Mouse (Mus musculus) forebrain, embryonic 16.5 days (tissue): Measurements from ENCODE around the gene Bcl6b. TPM values are rescaled to one million over a fixed set of nuclear protein-coding genes. Genes with fewer than 3 reads are reported as not detected.

Experiments used
- ATAC-seq: fragments of 200-750 bp; cut with Nextera tagmentation; 2 replicates; pipeline ENCODE4 v1.8.0; 2017; ENCODE audit warnings: mild to moderate bottlenecking, moderate library complexity
- H3K27ac ChIP-seq: fragments of 300-500 bp; sonication (generic); 2 replicates; pipeline ENCODE4 v1.5.1; 2014; ENCODE audit warnings: low read length, control low read depth
- H3K27me3 ChIP-seq: fragments of 300-500 bp; sonication (generic); replicated peaks from 2 replicates; pipeline ENCODE4 v1.6.1; 2014; ENCODE audit warnings: low read length; ENCODE audit not compliant: control insufficient read depth, insufficient read depth
- H3K36me3 ChIP-seq: fragments of 300-500 bp; sonication (generic); 2 replicates; pipeline ENCODE4 v1.6.1; 2014; ENCODE audit not compliant: control insufficient read depth, insufficient read depth
- H3K4me1 ChIP-seq: fragments of 300-500 bp; sonication (generic); replicated peaks from 2 replicates; pipeline ENCODE4 v1.6.1; 2014; ENCODE audit warnings: low read length; ENCODE audit not compliant: control insufficient read depth, insufficient read depth
- H3K4me2 ChIP-seq: fragments of 300-500 bp; sonication (generic); 2 replicates; pipeline ENCODE4 v1.6.1; 2014; ENCODE audit warnings: mild to moderate bottlenecking, low read length, control low read depth
- H3K4me3 ChIP-seq: fragments of 300-500 bp; sonication (generic); replicated peaks from 2 replicates; pipeline ENCODE4 v1.5.1; 2014; ENCODE audit warnings: mild to moderate bottlenecking, low read length, control low read depth
- H3K9ac ChIP-seq: fragments of 300-500 bp; sonication (generic); replicated peaks from 2 replicates; pipeline ENCODE4 v1.6.1; 2014; ENCODE audit warnings: low read depth, low read length, control low read depth
- H3K9me3 ChIP-seq: fragments of 300-500 bp; sonication (generic); 2 replicates; pipeline ENCODE4 v1.6.1; 2016; ENCODE audit warnings: low read length; ENCODE audit not compliant: control insufficient read depth
- WGBS: fragments of 180-500 bp; shearing (Covaris S2); extraction: QIAGEN DNeasy Blood & Tissue Kit; methylation state at CpG from one replicate; pipeline ENCODE4 v1.1.7; 2014; 5-methylcytosine and 5-hydroxymethylcytosine counted together
- polyA plus RNA-seq: library from polyadenylated mRNA; unstranded; fragments of >200 nt; fragmentation: Nextera tagmentation; extraction: Ambion mirVana; gene quantifications from 2 replicates; pipeline ENCODE4 v1.2.1, GENCODE M21; 2015

Gene Bcl6b
- polyA plus RNA-seq, result 6.9 and 8.1 TPM in 2 replicates

DNA sequence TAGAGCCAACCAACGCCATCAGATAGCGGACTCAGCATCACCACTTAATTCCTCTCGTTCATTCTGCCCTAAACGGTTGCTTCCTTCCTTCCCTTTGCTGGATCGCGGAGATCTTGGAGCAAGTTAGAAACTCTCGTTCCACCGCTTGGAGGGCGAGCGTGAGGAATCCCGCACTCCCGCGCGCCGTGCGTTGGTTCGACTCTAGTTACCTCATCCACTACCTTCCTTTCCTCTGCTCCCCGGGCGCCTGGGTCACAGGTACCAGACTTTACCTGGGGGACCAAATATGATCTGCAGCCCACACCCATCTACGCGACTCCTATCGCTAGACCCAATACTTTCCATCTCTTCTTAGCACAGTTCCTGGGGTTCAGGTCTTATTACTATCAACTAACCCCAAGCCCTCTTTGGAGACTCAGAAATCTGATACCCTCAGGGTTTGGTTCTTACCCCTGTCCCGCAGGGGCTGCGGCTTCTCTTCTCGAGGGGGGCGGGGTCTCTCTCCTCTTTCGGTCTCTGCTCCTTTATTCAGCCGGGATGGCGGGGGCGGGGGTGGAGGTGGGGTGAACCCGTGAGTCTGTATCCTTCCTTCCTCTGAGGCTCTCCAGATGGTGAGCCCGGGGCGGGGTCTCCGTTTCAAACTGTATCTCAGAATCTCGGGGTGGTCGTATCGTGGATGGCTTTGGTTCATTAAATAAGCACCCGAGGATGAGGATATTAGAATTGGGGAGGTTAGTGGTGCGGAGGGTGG lies at the start of gene Bcl6b:
Gene Bcl6b (minus strand): TSS at position 539 of the 751 bp plus-strand sequence.
- peak; percentile 2; the same call in 1 of the 2 replicates for ATAC-seq
- H3K4me1 ChIP-seq, result peaks cover 41% of the 10 kb centered on the region

DNA sequence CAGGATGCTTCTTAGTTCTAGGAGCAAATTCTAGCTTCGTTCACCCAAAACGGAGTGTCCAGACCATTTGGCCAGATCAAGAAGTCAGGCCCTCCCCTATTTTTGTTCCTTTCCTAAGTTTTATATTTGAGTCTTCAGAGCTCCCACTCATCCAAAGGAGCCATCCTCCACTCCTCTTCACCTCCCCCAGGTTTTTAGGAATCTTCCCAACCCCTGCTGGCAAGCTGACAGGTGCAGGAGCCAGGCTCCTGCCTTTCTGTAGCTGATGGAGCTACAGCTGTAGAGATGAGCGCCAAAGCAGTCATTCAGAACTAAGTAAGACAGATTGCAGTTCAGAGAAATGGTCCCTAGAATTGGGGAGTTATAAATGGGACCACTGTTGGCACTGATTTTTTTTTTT lies 49.4 kb upstream of the Bcl6b start:
- Histone ChIP-seq H3K4me2 (no peak overlapping the region), H3K4me3 (no peak overlapping the region)
- 84% methylated on average over 3 of the region's 3 CpGs for WGBS

More for the DNA sequence above, at the start of gene Bcl6b:
- Histone ChIP-seq H3K4me3 (peak within 1 kb of the TSS; percentile 34), H3K9ac (peak within 1 kb of the TSS; percentile 39), H3K27me3 (peaks cover 28% of the 10 kb centered on the region), H3K36me3 (no peaks in the 10 kb centered on the region), H3K27ac (no peak within 1 kb of the TSS), H3K4me2 (peak within 1 kb of the TSS; percentile 53), H3K9me3 (no peaks in the 10 kb centered on the region)
- WGBS, result 2% methylated on average over 39 of the region's 39 CpGs

DNA sequence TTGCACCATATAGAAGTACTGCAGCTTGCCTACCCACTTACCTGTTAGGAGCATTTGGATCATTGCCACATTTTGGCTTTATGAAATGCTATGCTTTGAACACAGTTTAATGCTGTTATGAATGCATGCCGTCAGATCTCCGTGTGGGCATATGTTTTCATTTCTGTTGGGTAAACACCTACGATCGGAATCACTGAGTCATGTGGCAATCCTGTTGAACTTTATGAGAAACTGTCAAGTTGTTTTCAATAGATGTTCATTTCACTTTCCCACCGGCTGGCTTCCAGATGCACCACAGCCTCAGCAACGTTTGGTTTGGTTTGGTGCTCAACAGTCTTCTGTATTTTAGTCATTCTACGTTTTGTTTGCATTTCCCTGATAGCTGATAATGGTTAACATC lies 42.0 kb upstream of the Bcl6b start:
- Histone ChIP-seq H3K9ac (no peak overlapping the region), H3K27me3 (no peaks in the 10 kb centered on the region), H3K36me3 (no peaks in the 10 kb centered on the region), H3K9me3 (no peaks in the 10 kb centered on the region), H3K27ac (no peak overlapping the region), H3K4me2 (no peak overlapping the region), H3K4me3 (no peak overlapping the region), H3K4me1 (no peaks in the 10 kb centered on the region)
- no peak for ATAC-seq
- 82% methylated on average over 7 of the region's 7 CpGs for WGBS

More for the DNA sequence above, 49.4 kb upstream of the Bcl6b start:
- ATAC-seq, result no peak
- no peaks in the 10 kb centered on the region for H3K36me3 ChIP-seq
- no peak overlapping the region for H3K27ac ChIP-seq
- no peak overlapping the region for H3K9ac ChIP-seq
- no peaks in the 10 kb centered on the region for H3K9me3 ChIP-seq
- H3K27me3 ChIP-seq, result no peaks in the 10 kb centered on the region
- no peaks in the 10 kb centered on the region for H3K4me1 ChIP-seq

DNA sequence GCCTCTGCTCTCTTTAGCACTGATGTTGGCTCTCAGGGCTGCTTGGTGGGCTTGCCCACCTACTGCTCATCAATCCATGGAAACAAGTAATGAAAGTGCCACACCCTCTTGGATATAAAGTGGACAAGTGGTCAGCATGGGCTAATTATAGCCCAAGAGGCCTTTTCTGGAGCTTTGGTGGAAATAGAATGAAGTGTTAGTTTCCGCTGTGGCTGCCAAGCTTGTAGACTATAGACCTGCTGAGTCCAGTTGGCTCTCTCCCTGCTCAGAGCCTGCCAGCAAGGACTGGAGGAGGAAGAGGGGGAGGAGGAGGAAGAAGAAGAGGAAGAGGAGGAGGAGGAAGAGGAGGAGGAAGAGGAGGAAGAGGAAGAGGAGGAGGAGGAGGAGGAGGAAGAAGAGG lies 36.8 kb upstream of the Bcl6b start:
- no peak for ATAC-seq
- Histone ChIP-seq H3K4me2 (no peak overlapping the region), H3K36me3 (no peaks in the 10 kb centered on the region), H3K4me3 (no peak overlapping the region), H3K27ac (no peak overlapping the region), H3K9me3 (no peaks in the 10 kb centered on the region), H3K27me3 (no peaks in the 10 kb centered on the region), H3K4me1 (no peaks in the 10 kb centered on the region), H3K9ac (no peak overlapping the region)
- 67% methylated on average over 1 of the region's 1 CpGs for WGBS

DNA sequence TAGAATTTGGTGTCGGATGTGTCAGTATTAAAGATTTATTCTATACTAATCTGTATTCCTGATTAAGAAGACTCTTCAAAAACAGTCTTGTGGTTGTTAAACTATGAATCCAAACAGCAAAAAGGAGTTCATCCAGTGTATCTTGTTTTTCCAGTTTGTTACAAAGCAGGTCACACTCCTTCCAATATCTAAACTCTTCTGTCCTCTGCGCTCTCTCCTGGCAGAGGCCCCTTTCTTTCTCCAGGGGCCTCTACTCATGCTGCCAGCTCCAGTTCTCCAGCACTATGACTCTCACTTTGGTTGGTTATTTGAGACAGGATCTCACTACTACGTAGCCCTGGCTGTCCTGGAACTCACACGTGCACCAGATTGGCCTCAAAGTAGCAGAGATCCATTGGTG lies 36.2 kb upstream of the Bcl6b start:
- Histone ChIP-seq H3K27ac (no peak overlapping the region), H3K4me3 (no peak overlapping the region), H3K27me3 (no peaks in the 10 kb centered on the region), H3K4me1 (no peaks in the 10 kb centered on the region), H3K9me3 (no peaks in the 10 kb centered on the region), H3K9ac (no peak overlapping the region), H3K4me2 (no peak overlapping the region), H3K36me3 (no peaks in the 10 kb centered on the region)
- 85% methylated on average over 4 of the region's 4 CpGs for WGBS
- no peak for ATAC-seq

DNA sequence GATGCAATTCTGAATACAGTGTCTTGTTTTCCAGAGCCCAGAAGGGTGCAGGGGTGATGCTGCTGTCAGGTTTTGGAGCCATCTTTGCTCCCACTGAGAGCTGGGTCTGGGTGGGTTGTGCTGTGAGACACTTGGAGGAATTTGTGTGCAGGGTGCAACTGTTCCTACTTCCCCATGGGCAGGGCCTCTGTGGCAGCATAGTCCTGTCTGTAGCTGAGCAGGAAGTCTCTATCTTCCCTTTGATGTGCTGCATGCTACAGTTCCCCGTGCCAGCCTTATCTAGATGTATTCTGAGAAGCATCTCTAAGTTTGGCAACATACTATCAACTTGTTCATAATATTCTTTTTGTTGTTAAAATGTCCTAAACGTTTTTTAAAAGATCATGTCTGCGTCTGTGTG lies 35.7 kb upstream of the Bcl6b start:
- ATAC-seq, result no peak
- no peaks in the 10 kb centered on the region for H3K27me3 ChIP-seq
- WGBS, result 56% methylated on average over 3 of the region's 3 CpGs
- H3K36me3 ChIP-seq, result no peaks in the 10 kb centered on the region
- H3K9ac ChIP-seq, result no peak overlapping the region
- no peak overlapping the region for H3K4me2 ChIP-seq
- no peaks in the 10 kb centered on the region for H3K4me1 ChIP-seq
- H3K9me3 ChIP-seq, result no peaks in the 10 kb centered on the region
- H3K27ac ChIP-seq, result no peak overlapping the region
- H3K4me3 ChIP-seq, result no peak overlapping the region

DNA sequence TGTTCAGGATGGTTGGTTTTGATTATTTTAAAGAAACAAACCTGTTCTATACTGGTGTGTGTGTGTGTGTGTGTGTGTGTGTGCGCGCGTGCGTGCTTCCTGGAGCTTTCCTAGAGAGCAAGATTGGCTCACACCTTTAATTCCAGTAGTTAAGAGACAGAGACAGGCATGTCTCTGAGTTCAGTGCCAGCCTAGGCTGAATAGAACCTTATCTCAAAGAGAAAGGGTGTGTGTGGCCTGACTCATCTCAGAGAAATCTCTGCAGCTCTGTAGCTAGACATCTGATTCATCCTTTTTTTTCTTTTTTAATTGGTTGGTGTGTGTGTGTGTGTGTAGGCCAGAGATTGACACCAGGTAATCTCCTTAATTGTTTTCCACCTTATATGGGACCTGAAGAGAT lies 29.4 kb upstream of the Bcl6b start:
- Histone ChIP-seq H3K27me3 (peaks cover 16% of the 10 kb centered on the region), H3K27ac (no peak overlapping the region), H3K9ac (no peak overlapping the region), H3K4me3 (no peak overlapping the region), H3K36me3 (no peaks in the 10 kb centered on the region), H3K4me1 (peaks cover 4% of the 10 kb centered on the region; the same call in 1 of the 2 replicates), H3K9me3 (no peaks in the 10 kb centered on the region), H3K4me2 (no peak overlapping the region)
- ATAC-seq, result no peak
- 96% methylated on average over 4 of the region's 4 CpGs for WGBS

DNA sequence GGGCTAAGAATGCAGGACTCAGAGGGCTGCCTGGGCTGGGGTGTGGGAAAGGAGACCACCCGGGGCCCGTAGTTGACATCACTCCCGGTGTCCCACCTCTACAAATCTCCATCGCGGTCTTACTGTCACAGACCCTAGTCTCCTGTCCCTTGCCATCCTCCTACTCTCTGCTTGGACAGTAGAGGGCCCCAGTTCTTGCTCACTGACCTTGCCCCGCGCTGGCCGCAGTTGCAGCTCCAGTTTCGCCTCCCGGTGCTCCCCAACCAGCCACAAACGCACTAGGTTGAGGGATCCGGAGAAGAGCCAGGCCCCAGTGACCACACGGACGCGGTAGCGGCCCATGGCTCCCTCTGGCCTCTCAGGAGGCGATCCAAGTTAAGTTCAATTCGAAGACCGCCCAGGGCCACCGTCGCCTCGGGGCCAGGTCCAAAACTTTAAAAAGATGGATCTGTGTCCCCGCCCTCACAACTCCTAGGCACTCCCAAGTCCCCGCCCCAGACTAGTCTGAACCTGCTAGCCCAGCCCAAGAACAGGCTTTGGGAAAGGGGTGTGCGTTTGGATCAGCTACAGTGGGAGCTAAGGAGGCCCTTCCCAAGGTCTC lies 25.4 kb upstream of the Bcl6b start, which contains the start of gene Alox12:
Gene Alox12 (minus strand): TSS at position 423 of the 601 bp plus-strand sequence.
- Histone ChIP-seq H3K4me2 (peak within 1 kb of the TSS; percentile 17; the same call in 1 of the 2 replicates), H3K27me3 (peaks cover 34% of the 10 kb centered on the region)
- under 1% methylated on average over 25 of the region's 25 CpGs for whole genome bisulfite sequencing

DNA sequence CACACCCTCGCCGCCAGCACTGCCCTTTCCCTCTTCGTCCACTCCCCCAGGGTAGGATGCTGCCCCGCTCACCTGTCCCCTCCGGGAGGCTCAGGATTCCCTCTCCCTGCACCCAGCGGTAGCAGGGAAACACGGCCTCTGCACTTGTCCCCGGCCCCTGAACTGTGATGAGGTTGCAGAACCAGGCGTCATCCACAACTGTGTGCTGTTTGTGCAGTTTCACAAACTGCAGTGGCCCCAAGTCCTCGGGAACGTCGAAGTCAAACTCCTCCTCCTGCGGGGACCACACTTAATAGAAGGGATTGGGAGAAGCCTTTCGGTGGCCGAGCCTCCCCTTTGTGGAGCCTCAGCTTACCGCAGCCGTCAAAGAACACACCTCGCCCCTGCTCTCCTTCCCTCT lies 24.7 kb upstream of the Bcl6b start:
- H3K4me1 ChIP-seq, result peaks cover 4% of the 10 kb centered on the region; the same call in 1 of the 2 replicates
- 3% methylated on average over 18 of the region's 18 CpGs for WGBS
- H3K4me3 ChIP-seq, result no peak overlapping the region

More for the DNA sequence above, 25.4 kb upstream of the Bcl6b start, which contains the start of gene Alox12:
- H3K36me3 ChIP-seq, result no peaks in the 10 kb centered on the region
- no peak within 1 kb of the TSS for H3K9ac ChIP-seq
- H3K27ac ChIP-seq, result no peak within 1 kb of the TSS
- no peak within 1 kb of the TSS; the same call in 1 of the 2 replicates for H3K4me3 ChIP-seq
- no peaks in the 10 kb centered on the region for H3K9me3 ChIP-seq
- no peak for ATAC-seq
- H3K4me1 ChIP-seq, result peaks cover 4% of the 10 kb centered on the region; the same call in 1 of the 2 replicates

More for the DNA sequence above, 24.7 kb upstream of the Bcl6b start:
- H3K27ac ChIP-seq, result no peak overlapping the region
- no peaks in the 10 kb centered on the region for H3K36me3 ChIP-seq
- H3K4me2 ChIP-seq, result no peak overlapping the region
- H3K9ac ChIP-seq, result no peak overlapping the region
- no peak for ATAC-seq
- H3K27me3 ChIP-seq, result peaks cover 36% of the 10 kb centered on the region
- H3K9me3 ChIP-seq, result no peaks in the 10 kb centered on the region
